Mouse (Mus musculus) CH12.LX (cell line): ENCODE measurements around the gene Rora.

ENCODE experiments used
- CTCF ChIP-seq, 2 experiments: IDR thresholded peaks in 1 of 2; conservative IDR thresholded peaks in 1 of 2; 2 replicates each; pipeline ENCODE4 v1.5.1; 2011 to 2012; ENCODE audit warnings: low read depth in 2 of 2, low read length in 2 of 2, improper control_type of control experiment in 1 of 2, inconsistent platforms in 1 of 2, mild to moderate bottlenecking in 1 of 2, moderate library complexity in 1 of 2
- E2F4 ChIP-seq: IDR thresholded peaks from 2 replicates; pipeline ENCODE4 v1.6.1; 2011; ENCODE audit warnings: low read depth, low read length, improper control_type of control experiment; ENCODE audit not compliant: insufficient replicate concordance
- POLR2A ChIP-seq: IDR thresholded peaks from 2 replicates; pipeline ENCODE4 v1.6.1; 2011; ENCODE audit warnings: low read depth, mild to moderate bottlenecking, improper control_type of control experiment, low read length
- TBP ChIP-seq: conservative IDR thresholded peaks from 2 replicates; pipeline ENCODE4 v1.6.1; 2011; ENCODE audit warnings: low read depth, low read length, improper control_type of control experiment
- ZMIZ1 ChIP-seq: IDR thresholded peaks from 2 replicates; pipeline ENCODE4 v1.6.1; 2012; ENCODE audit warnings: low read depth, mild to moderate bottlenecking, inconsistent platforms, low read length, improper control_type of control experiment

- no peak for TF ChIP-seq CTCF (conservative IDR thresholded peaks at IDR 0.05 in 1 of 2, IDR thresholded peaks at IDR 0.05 in 1 of 2; ENCODE audit: low read depth in 2 of 2, low read length in 2 of 2)
- no peak for TF ChIP-seq ZMIZ1
- TF ChIP-seq POLR2A, result no peak
- TF ChIP-seq TBP, result no peak
- no peak for TF ChIP-seq E2F4
These were observed 520.5 kb downstream of the Rora start for GRCm38 (mm10) chr9:69174061-69174460.
